Comparison of ENCODE assay signal across 7 mouse cellular contexts in the genomic region with DNA sequence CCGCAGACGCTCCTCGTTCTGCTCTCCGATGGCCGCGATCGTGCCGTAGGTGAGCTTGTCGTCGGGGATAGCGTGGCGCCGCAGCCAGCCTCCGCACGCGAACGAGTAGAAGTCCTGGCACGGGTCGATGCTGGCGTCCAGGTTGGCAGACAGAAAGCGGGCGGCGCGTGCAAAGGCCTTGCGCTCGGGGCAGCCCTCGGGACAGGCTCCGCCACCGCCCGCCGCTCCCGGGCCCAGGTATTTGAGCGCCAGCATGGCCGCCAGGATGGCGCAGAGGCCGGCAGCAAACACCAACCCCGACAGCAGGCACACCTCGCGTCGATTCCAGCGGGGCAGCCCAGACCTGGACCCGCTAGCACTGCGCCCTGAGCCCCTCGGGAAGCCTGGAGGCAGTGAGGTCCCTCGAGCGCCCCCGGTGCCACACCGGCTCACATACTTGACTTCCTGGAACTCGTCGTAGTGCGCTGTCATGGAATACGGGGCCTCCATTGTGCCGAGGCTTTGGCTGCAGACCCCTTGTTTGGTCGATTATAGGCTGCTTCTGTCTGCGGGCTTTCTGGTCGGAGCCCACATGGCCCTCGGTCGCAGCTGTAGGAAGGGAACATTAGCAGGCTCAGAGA. TPM values are rescaled to one million over a fixed set of nuclear protein-coding genes. Genes with fewer than 3 reads are reported as not detected.
DNase-seq lines count a peak whose midpoint lies in the region; ATAC-seq and TF ChIP-seq lines count a peak whose summit lies in the region.

No protein-coding gene starts in this region.

- no peak for ATAC-seq in lung, embryonic 16.5 days (ENCODE audit: low read depth)
- no peak for ATAC-seq in forebrain, embryonic 12.5 days (ENCODE audit: low FRiP score)
- no peak for ATAC-seq in limb, embryonic 14.5 days (ENCODE audit: low FRiP score, low read depth)
- ATAC-seq in stomach, embryonic 15.5 days (ENCODE audit: insufficient read depth, low FRiP score, low read depth): no peak

- no peaks in the 10 kb centered on the region for H3K36me3 ChIP-seq in lung, embryonic 16.5 days (ENCODE audit: control insufficient read depth, insufficient read depth, low read length)
- no peaks in the 10 kb centered on the region for H3K36me3 ChIP-seq in forebrain, embryonic 12.5 days (replicated peaks)
- H3K36me3 ChIP-seq in limb, embryonic 14.5 days (ENCODE audit: control insufficient read depth, insufficient read depth, low read length): no peaks in the 10 kb centered on the region
- H3K36me3 ChIP-seq in stomach, embryonic 15.5 days: no peaks in the 10 kb centered on the region

- H3K4me2 ChIP-seq in lung, embryonic 16.5 days (ENCODE audit: low read depth, low read length): peak overlapping the region; percentile 48
- peak overlapping the region; percentile 73 for H3K4me2 ChIP-seq in forebrain, embryonic 12.5 days
- H3K4me2 ChIP-seq in limb, embryonic 14.5 days (replicated peaks; ENCODE audit: low read depth, low read length, severe bottlenecking): peak overlapping the region; percentile 57
- peak overlapping the region; percentile 74 for H3K4me2 ChIP-seq in stomach, embryonic 15.5 days

- no peaks in the 10 kb centered on the region for H3K9me3 ChIP-seq in lung, embryonic 16.5 days (ENCODE audit: control insufficient read depth, low read length)
- H3K9me3 ChIP-seq in forebrain, embryonic 12.5 days: no peaks in the 10 kb centered on the region
- H3K9me3 ChIP-seq in limb, embryonic 14.5 days (ENCODE audit: control insufficient read depth, low read length): no peaks in the 10 kb centered on the region
- no peaks in the 10 kb centered on the region for H3K9me3 ChIP-seq in stomach, embryonic 15.5 days

- 2% methylated on average over 57 of the region's 58 CpGs for WGBS in lung, embryonic 16.5 days
- WGBS in forebrain, embryonic 12.5 days: 2% methylated on average over 56 of the region's 58 CpGs
- 2% methylated on average over 57 of the region's 58 CpGs for WGBS in limb, embryonic 14.5 days
- WGBS in stomach, embryonic 15.5 days: 2% methylated on average over 58 of the region's 58 CpGs

- 0 out of 2 replicates have a peak, but pooled peaks cover 4% of the 10 kb centered on the region for H3K4me1 ChIP-seq in lung, embryonic 16.5 days (replicated peaks; ENCODE audit: control insufficient read depth, insufficient read depth, low read length)
- peaks cover 26% of the 10 kb centered on the region for H3K4me1 ChIP-seq in forebrain, embryonic 12.5 days
- H3K4me1 ChIP-seq in limb, embryonic 14.5 days (ENCODE audit: control insufficient read depth, insufficient read depth, low read length): peaks cover 10% of the 10 kb centered on the region; the same call in 1 of the 2 replicates
- peaks cover 27% of the 10 kb centered on the region for H3K4me1 ChIP-seq in stomach, embryonic 15.5 days

- H3K27ac ChIP-seq in lung, embryonic 16.5 days (ENCODE audit: low read length): no peak overlapping the region
- H3K27ac ChIP-seq in forebrain, embryonic 12.5 days: no peak overlapping the region
- H3K27ac ChIP-seq in limb, embryonic 14.5 days (replicated peaks; ENCODE audit: low read depth, low read length): no peak overlapping the region
- H3K27ac ChIP-seq in stomach, embryonic 15.5 days: no peak overlapping the region

- no peak for DNase-seq in lung, postnatal 10 days
- no peak for DNase-seq in limb, embryonic 14.5 days (ENCODE audit: low spot score)
- no peak for DNase-seq in right cerebral cortex, adult 2 months (ENCODE audit: low spot score in 2 of 2)
- no peak for DNase-seq in frontal cortex, postnatal 14 days (ENCODE audit: low spot score in 2 of 2)

- peaks cover 86% of the 10 kb centered on the region for H3K27me3 ChIP-seq in lung, embryonic 16.5 days (ENCODE audit: control insufficient read depth, insufficient read depth, low read depth, low read length)
- H3K27me3 ChIP-seq in forebrain, embryonic 12.5 days: peaks cover 100% of the 10 kb centered on the region
- peaks cover 85% of the 10 kb centered on the region for H3K27me3 ChIP-seq in limb, embryonic 14.5 days (ENCODE audit: control insufficient read depth, insufficient read depth, low read length)
- H3K27me3 ChIP-seq in stomach, embryonic 15.5 days (replicated peaks): peaks cover 91% of the 10 kb centered on the region

- TF ChIP-seq POLR2A in limb, embryonic 14.5 days (IDR thresholded peaks at IDR 0.05; ENCODE audit: borderline replicate concordance, extremely low read depth, insufficient read depth, insufficient read length): no peak

- H3K9ac ChIP-seq in lung, embryonic 16.5 days (ENCODE audit: low read length): no peak overlapping the region
- peak overlapping the region; percentile 36; the same call in 1 of the 2 replicates for H3K9ac ChIP-seq in forebrain, embryonic 12.5 days
- peak overlapping the region; percentile 41; the same call in 1 of the 2 replicates for H3K9ac ChIP-seq in limb, embryonic 14.5 days (ENCODE audit: low read depth, low read length, severe bottlenecking)
- H3K9ac ChIP-seq in stomach, embryonic 15.5 days: no peak overlapping the region

- peak overlapping the region; percentile 39 for H3K4me3 ChIP-seq in lung, embryonic 16.5 days (ENCODE audit: low read length)
- peak overlapping the region; percentile 48 for H3K4me3 ChIP-seq in forebrain, embryonic 12.5 days (replicated peaks)
- H3K4me3 ChIP-seq in limb, embryonic 14.5 days (replicated peaks; ENCODE audit: low read length): peak overlapping the region; percentile 40
- peak overlapping the region; percentile 38 for H3K4me3 ChIP-seq in stomach, embryonic 15.5 days (replicated peaks)

RNA-seq across cellular contexts. Expression of gene Ecel1, which starts 1.7 kb away (rescaled TPM):
- polyA plus RNA-seq in lung, embryonic 16.5 days (2015; fragmentation: Nextera tagmentation; extraction: Ambion mirVana): 0.92 and 0.94 TPM in 2 replicates
- polyA plus RNA-seq in forebrain, embryonic 12.5 days (2016; fragmentation: Nextera tagmentation; extraction: Ambion mirVana): 18.3 and 23.2 TPM in 2 replicates
- polyA plus RNA-seq in limb, embryonic 14.5 days (2012; rRNA removed): 1.4 and 2.0 TPM in 2 replicates
- 0.61 and 1.0 TPM in 2 replicates for polyA plus RNA-seq in limb, embryonic 14.5 days (2014; fragmentation: Nextera tagmentation; extraction: Ambion mirVana)
- polyA plus RNA-seq in stomach, embryonic 15.5 days (2015; fragmentation: Nextera tagmentation; extraction: Ambion mirVana): 6.3 and 8.7 TPM in 2 replicates

RNA-seq across cellular contexts. Expression of gene Prss56, which starts 28.5 kb away (rescaled TPM):
- 0.09 TPM in 1 of 2 replicates, not detected in the other for polyA plus RNA-seq in lung, embryonic 16.5 days (2015; fragmentation: Nextera tagmentation; extraction: Ambion mirVana)
- not detected in 2 replicates for polyA plus RNA-seq in forebrain, embryonic 12.5 days (2016; fragmentation: Nextera tagmentation; extraction: Ambion mirVana)
- polyA plus RNA-seq in limb, embryonic 14.5 days (2012; rRNA removed): 0.17 and 0.18 TPM in 2 replicates
- polyA plus RNA-seq in limb, embryonic 14.5 days (2014; fragmentation: Nextera tagmentation; extraction: Ambion mirVana): 0.22 TPM in 1 of 2 replicates, not detected in the other
- 0.08 TPM in 1 of 2 replicates, not detected in the other for polyA plus RNA-seq in stomach, embryonic 15.5 days (2015; fragmentation: Nextera tagmentation; extraction: Ambion mirVana)

RNA-seq across cellular contexts. Expression of gene Akp3, which starts 29.8 kb away (rescaled TPM):
- not detected in 2 replicates for polyA plus RNA-seq in lung, embryonic 16.5 days (2015; fragmentation: Nextera tagmentation; extraction: Ambion mirVana)
- not detected in 2 replicates for polyA plus RNA-seq in forebrain, embryonic 12.5 days (2016; fragmentation: Nextera tagmentation; extraction: Ambion mirVana)
- 0.04 and 0.11 TPM in 2 replicates for polyA plus RNA-seq in limb, embryonic 14.5 days (2012; rRNA removed)
- not detected in 2 replicates for polyA plus RNA-seq in limb, embryonic 14.5 days (2014; fragmentation: Nextera tagmentation; extraction: Ambion mirVana)
- polyA plus RNA-seq in stomach, embryonic 15.5 days (2015; fragmentation: Nextera tagmentation; extraction: Ambion mirVana): not detected in 2 replicates

RNA-seq across cellular contexts. Expression of gene Chrnd, which starts 35.8 kb away (rescaled TPM):
- 0.26 and 0.48 TPM in 2 replicates for polyA plus RNA-seq in lung, embryonic 16.5 days (2015; fragmentation: Nextera tagmentation; extraction: Ambion mirVana)
- polyA plus RNA-seq in forebrain, embryonic 12.5 days (2016; fragmentation: Nextera tagmentation; extraction: Ambion mirVana): 0.10 TPM in 1 of 2 replicates, not detected in the other
- polyA plus RNA-seq in limb, embryonic 14.5 days (2012; rRNA removed): 12.4 and 13.2 TPM in 2 replicates
- 3.6 and 6.2 TPM in 2 replicates for polyA plus RNA-seq in limb, embryonic 14.5 days (2014; fragmentation: Nextera tagmentation; extraction: Ambion mirVana)
- polyA plus RNA-seq in stomach, embryonic 15.5 days (2015; fragmentation: Nextera tagmentation; extraction: Ambion mirVana): 0.10 and 0.31 TPM in 2 replicates

RNA-seq across cellular contexts. Expression of gene Chrng, which starts 49.8 kb away (rescaled TPM):
- 0.43 and 1.4 TPM in 2 replicates for polyA plus RNA-seq in lung, embryonic 16.5 days (2015; fragmentation: Nextera tagmentation; extraction: Ambion mirVana)
- polyA plus RNA-seq in forebrain, embryonic 12.5 days (2016; fragmentation: Nextera tagmentation; extraction: Ambion mirVana): not detected in 2 replicates
- 44.7 and 50.8 TPM in 2 replicates for polyA plus RNA-seq in limb, embryonic 14.5 days (2012; rRNA removed)
- polyA plus RNA-seq in limb, embryonic 14.5 days (2014; fragmentation: Nextera tagmentation; extraction: Ambion mirVana): 18.2 and 29.3 TPM in 2 replicates
- 0.14 and 0.86 TPM in 2 replicates for polyA plus RNA-seq in stomach, embryonic 15.5 days (2015; fragmentation: Nextera tagmentation; extraction: Ambion mirVana)

Comparison
In these comparisons a context has a peak if more than half of its experiments do, and no peak if none do; other contexts are left out.
1. H3K9ac ChIP-seq: peak in forebrain, embryonic 12.5 days (single experiment) and limb, embryonic 14.5 days (single experiment); none in lung, embryonic 16.5 days (single experiment) and stomach, embryonic 15.5 days (single experiment).
2. Peak in every context shown above with its lines, with median percentiles within 50 percentile points of each other: H3K4me2 ChIP-seq and H3K4me3 ChIP-seq.